Mouse (Mus musculus) liver, embryonic 15.5 days (tissue): ENCODE data around the gene Ext2. TPM values are rescaled to one million over a fixed set of nuclear protein-coding genes. Genes with fewer than 3 reads are reported as not detected.

Experiments used
- ATAC-seq: fragments of 200-750 bp; cut with Nextera tagmentation; 2 replicates; pipeline ENCODE4 v1.8.0; 2017; ENCODE audit warnings: moderate number of reproducible peaks, mild to moderate bottlenecking, moderate library complexity; ENCODE audit not compliant: insufficient read depth
- H3K27ac ChIP-seq: fragments of 300-500 bp; sonication (generic); replicated peaks from 2 replicates; pipeline ENCODE4 v1.5.1; 2015; ENCODE audit warnings: mild to moderate bottlenecking, inconsistent platforms
- H3K27me3 ChIP-seq: fragments of 300-500 bp; sonication (generic); 2 replicates; pipeline ENCODE4 v1.6.1; 2015; ENCODE audit warnings: mild to moderate bottlenecking, inconsistent platforms
- H3K36me3 ChIP-seq: fragments of 300-500 bp; sonication (generic); replicated peaks from 2 replicates; pipeline ENCODE4 v1.6.1; 2015; ENCODE audit warnings: moderate library complexity, mild to moderate bottlenecking, inconsistent platforms
- H3K4me1 ChIP-seq: fragments of 300-500 bp; sonication (generic); replicated peaks from 2 replicates; pipeline ENCODE4 v1.6.1; 2015; ENCODE audit warnings: inconsistent platforms
- H3K4me2 ChIP-seq: fragments of 300-500 bp; sonication (generic); 2 replicates; pipeline ENCODE4 v1.6.1; 2015; ENCODE audit warnings: moderate library complexity, mild to moderate bottlenecking, inconsistent platforms
- H3K4me3 ChIP-seq: fragments of 300-500 bp; sonication (generic); replicated peaks from 2 replicates; pipeline ENCODE4 v1.5.1; 2015; ENCODE audit warnings: mild to moderate bottlenecking, inconsistent platforms
- H3K9ac ChIP-seq: fragments of 300-500 bp; sonication (generic); 2 replicates; pipeline ENCODE4 v1.6.1; 2015; ENCODE audit warnings: moderate library complexity, mild to moderate bottlenecking, inconsistent platforms
- H3K9me3 ChIP-seq: fragments of 300-500 bp; sonication (generic); replicated peaks from 2 replicates; pipeline ENCODE4 v1.6.1; 2016; ENCODE audit warnings: inconsistent platforms
- WGBS: fragments of 180-500 bp; shearing (Covaris S2); methylation state at CpG from one replicate; pipeline ENCODE4 v1.1.7; 2015; ENCODE audit warnings: mixed read lengths; ENCODE audit not compliant: insufficient replicate concordance; 5-methylcytosine and 5-hydroxymethylcytosine counted together
- polyA plus RNA-seq: library from polyadenylated mRNA; unstranded; fragments of >200 nt; fragmentation: Nextera tagmentation; extraction: Ambion mirVana; gene quantifications from 2 replicates; pipeline ENCODE4 v1.2.1, GENCODE M21; 2015

Ext2 gene
- polyA plus RNA-seq, 1 experiment from 2014 or later: 27.3 TPM

DNA sequence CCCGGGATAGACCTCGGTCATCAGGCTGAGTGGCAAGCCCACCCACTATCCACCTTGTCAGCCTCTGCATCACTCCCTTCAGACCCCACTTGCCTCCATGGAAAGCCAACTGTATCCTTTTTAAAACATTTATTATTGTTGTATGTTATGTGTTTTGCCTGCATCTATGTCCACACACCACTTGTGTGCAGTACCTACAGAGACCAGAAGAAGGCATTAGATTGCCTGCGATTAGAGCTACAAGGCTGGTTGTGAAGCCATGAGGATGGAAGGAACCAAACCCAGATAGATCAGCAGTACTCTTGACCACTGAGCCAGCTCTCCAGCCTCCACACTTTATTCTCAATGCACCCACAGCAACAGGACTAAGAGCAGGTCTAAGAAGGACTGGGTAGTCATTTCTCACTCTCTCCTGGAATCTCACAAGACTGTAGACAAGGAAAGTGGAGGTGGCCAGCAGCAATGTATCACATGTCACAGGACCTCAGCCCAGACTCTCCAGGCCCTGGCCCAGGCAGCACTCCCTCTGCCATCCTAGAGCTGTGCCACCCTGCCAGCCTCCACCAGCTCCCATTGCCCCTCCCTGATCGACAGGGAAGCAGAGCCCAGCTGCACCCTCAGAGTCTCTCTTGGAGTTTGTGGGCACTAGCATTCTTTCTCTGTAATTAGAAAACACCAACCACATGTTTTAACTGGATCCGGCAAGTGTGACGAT, 15.7 kb downstream of the Ext2 start:
- no peak overlapping the region for H3K4me3 ChIP-seq
- H3K4me2 ChIP-seq: no peak overlapping the region
- 80% methylated on average over 6 of the region's 6 CpGs for WGBS
- H3K27me3 ChIP-seq: no peaks in the 10 kb centered on the region
- peaks cover 4% of the 10 kb centered on the region for H3K4me1 ChIP-seq
- H3K27ac ChIP-seq: no peak overlapping the region
- H3K9me3 ChIP-seq: no peaks in the 10 kb centered on the region
- peaks cover 49% of the 10 kb centered on the region; the same call in 1 of the 2 replicates for H3K36me3 ChIP-seq
- H3K9ac ChIP-seq: no peak overlapping the region
- ATAC-seq: no peak

DNA sequence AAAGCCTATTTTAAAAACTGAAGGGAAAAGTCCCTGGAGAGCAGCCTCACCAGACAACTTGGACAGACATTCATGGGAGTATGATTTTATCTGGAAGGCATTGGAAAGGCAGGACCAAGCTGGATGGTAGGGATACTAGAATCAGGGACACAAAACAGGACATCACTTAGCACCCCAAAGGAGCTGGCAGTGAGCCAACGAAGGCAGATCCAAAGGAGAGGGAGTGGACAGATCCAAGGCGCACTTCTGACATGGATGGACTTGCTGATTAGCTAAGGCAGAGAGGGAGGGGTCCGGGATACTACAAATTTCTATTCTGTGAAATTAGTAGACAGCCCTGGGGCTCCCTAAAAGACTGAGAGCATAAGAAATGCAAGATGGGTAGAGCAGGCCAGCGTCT, 16.8 kb downstream of the Ext2 start:
- H3K4me1 ChIP-seq: peaks cover 4% of the 10 kb centered on the region
- no peak overlapping the region for H3K4me2 ChIP-seq
- no peak for ATAC-seq
- peaks cover 48% of the 10 kb centered on the region for H3K36me3 ChIP-seq
- no peaks in the 10 kb centered on the region for H3K27me3 ChIP-seq
- H3K9me3 ChIP-seq: no peaks in the 10 kb centered on the region
- 64% methylated on average over 4 of the region's 4 CpGs for WGBS
- no peak overlapping the region for H3K27ac ChIP-seq
- no peak overlapping the region for H3K9ac ChIP-seq
- H3K4me3 ChIP-seq: no peak overlapping the region

DNA sequence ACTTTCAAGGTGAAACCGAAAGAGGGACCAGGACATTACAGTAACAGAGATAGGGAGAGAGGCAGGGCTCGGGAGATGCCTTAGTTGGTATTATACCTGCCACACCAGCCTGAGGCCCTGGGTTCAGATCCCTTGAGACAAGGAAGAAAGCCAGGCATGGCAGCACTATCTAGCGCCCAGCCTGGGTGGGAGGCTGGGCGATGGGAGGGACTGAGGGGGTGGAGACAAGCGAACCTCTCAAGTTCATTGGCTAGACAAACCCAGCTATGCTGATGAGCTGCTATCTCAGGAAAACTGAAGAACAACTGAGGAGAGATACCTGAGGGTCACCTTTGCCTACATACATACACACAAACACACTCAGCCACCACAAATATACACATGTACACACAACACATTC, 17.3 kb downstream of the Ext2 start:
- WGBS: 59% methylated on average over 5 of the region's 5 CpGs
- no peak overlapping the region for H3K4me3 ChIP-seq
- no peak overlapping the region for H3K4me2 ChIP-seq
- no peak overlapping the region for H3K27ac ChIP-seq
- 0 out of 2 replicates have a peak, but pooled peaks have one; percentile 28 for ATAC-seq
- no peaks in the 10 kb centered on the region for H3K27me3 ChIP-seq
- peaks cover 4% of the 10 kb centered on the region for H3K4me1 ChIP-seq
- H3K36me3 ChIP-seq: peaks cover 44% of the 10 kb centered on the region
- H3K9ac ChIP-seq: no peak overlapping the region
- H3K9me3 ChIP-seq: no peaks in the 10 kb centered on the region

DNA sequence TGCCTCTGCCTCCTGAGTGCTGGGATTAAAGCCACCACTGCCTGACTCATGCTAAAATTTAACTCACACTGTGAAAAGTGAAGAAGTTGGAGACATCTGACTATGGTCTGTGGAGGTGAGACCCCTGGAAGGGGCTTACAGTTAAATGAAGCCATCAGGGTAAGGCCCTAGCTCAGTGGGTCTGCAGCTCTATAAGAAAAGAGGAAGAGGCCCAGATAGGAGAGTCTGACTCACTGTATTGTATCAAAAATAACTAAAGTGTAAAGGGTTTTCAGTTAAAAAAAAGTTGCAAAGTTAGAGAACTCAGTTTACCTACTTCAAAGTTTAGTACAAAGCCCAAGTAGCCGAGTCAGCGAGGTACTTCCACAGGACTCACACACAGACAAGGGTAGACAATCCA, 19.4 kb downstream of the Ext2 start:
- Histone ChIP-seq H3K4me1 (peaks cover 4% of the 10 kb centered on the region), H3K9ac (no peak overlapping the region), H3K27ac (no peak overlapping the region), H3K9me3 (no peaks in the 10 kb centered on the region), H3K4me2 (no peak overlapping the region), H3K36me3 (peaks cover 39% of the 10 kb centered on the region), H3K4me3 (no peak overlapping the region), H3K27me3 (no peaks in the 10 kb centered on the region)
- WGBS: 58% methylated on average over 2 of the region's 2 CpGs
- ATAC-seq: no peak

DNA sequence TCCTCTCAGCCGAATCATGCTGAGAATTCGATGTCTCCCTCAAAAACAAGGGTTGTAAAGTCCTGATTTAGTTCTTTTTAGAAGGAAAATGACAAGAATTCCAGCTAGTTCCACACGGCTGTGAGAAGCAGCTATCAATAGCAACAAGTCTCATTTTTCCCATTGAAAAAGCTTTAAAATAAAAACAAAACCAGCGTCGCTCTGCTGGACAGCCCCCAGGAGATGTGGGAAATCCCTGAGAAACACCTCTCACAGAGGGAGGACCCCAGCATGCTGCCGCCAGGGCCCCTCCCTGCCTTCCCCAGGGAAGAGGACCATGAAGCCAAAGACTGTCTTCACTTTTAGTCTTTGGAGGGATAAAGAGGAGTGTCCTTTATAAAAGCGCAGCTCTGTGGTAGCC, 21.3 kb downstream of the Ext2 start:
- no peaks in the 10 kb centered on the region for H3K9me3 ChIP-seq
- no peak overlapping the region for H3K27ac ChIP-seq
- no peak overlapping the region for H3K9ac ChIP-seq
- no peak overlapping the region for H3K4me2 ChIP-seq
- no peaks in the 10 kb centered on the region for H3K27me3 ChIP-seq
- H3K4me1 ChIP-seq: peaks cover 4% of the 10 kb centered on the region
- peaks cover 41% of the 10 kb centered on the region for H3K36me3 ChIP-seq
- no peak for ATAC-seq
- H3K4me3 ChIP-seq: no peak overlapping the region
- 76% methylated on average over 7 of the region's 7 CpGs for WGBS

DNA sequence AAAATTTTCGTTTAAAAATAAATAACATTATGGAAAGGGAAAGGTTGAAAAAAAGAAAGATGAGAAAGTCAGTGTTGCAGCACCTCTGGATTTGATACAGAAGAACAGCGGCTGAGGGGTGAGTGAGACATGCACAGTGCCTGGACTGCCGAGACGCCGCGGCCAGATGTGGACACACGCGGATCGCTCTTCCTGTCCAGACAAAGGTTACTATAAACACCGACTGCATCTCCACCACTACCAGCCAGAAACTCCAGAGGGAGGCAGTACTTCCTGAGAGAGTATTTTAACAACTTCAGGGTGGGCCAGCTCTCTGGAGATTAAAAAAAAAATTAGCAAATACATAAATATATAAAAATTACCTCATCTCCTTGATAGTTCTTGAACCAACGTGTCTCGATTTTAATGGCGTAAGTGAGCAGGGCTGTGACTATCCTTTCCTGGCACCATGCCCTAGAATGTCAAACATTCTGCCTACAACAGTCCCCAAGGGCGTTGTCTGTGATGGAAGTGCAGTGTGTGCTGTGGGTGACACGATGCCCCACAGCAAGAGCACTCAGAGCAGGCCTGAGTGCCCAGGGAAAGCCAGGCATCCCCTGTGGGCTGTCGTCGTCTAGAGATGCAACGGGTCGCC, 25.1 kb downstream of the Ext2 start:
- Histone ChIP-seq H3K4me1 (0 out of 2 replicates have a peak, but pooled peaks cover 2% of the 10 kb centered on the region), H3K9ac (no peak overlapping the region), H3K4me3 (no peak overlapping the region), H3K4me2 (no peak overlapping the region), H3K27me3 (no peaks in the 10 kb centered on the region), H3K27ac (no peak overlapping the region), H3K36me3 (peaks cover 34% of the 10 kb centered on the region), H3K9me3 (no peaks in the 10 kb centered on the region)
- ATAC-seq: no peak
- 80% methylated on average over 19 of the region's 19 CpGs for WGBS

DNA sequence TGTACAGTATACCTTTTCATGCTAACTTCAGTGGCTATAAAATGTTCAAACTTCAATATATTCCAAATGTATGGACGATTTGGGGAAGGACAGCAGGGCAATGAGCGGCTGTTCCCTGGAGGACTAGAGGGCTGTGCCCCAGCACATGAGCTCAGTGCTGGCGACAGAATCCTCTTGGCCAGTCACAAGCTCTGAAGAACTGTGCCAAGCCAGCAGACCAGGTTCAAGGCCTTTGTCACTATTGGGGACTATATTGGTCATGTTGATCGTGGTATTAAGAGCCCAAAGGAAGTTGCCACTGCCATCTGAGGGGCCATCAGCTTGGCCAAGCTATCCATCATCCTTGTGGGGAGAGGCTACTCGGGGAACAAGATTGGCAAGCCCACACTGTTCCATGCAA, 28.0 kb downstream of the Ext2 start:
- peaks cover 21% of the 10 kb centered on the region for H3K36me3 ChIP-seq
- no peak overlapping the region for H3K9ac ChIP-seq
- H3K4me1 ChIP-seq: 0 out of 2 replicates have a peak, but pooled peaks cover 7% of the 10 kb centered on the region
- H3K9me3 ChIP-seq: no peaks in the 10 kb centered on the region
- no peak overlapping the region for H3K4me2 ChIP-seq
- no peaks in the 10 kb centered on the region for H3K27me3 ChIP-seq
- WGBS: 63% methylated on average over 5 of the region's 5 CpGs
- H3K4me3 ChIP-seq: no peak overlapping the region
- no peak for ATAC-seq
- no peak overlapping the region for H3K27ac ChIP-seq

DNA sequence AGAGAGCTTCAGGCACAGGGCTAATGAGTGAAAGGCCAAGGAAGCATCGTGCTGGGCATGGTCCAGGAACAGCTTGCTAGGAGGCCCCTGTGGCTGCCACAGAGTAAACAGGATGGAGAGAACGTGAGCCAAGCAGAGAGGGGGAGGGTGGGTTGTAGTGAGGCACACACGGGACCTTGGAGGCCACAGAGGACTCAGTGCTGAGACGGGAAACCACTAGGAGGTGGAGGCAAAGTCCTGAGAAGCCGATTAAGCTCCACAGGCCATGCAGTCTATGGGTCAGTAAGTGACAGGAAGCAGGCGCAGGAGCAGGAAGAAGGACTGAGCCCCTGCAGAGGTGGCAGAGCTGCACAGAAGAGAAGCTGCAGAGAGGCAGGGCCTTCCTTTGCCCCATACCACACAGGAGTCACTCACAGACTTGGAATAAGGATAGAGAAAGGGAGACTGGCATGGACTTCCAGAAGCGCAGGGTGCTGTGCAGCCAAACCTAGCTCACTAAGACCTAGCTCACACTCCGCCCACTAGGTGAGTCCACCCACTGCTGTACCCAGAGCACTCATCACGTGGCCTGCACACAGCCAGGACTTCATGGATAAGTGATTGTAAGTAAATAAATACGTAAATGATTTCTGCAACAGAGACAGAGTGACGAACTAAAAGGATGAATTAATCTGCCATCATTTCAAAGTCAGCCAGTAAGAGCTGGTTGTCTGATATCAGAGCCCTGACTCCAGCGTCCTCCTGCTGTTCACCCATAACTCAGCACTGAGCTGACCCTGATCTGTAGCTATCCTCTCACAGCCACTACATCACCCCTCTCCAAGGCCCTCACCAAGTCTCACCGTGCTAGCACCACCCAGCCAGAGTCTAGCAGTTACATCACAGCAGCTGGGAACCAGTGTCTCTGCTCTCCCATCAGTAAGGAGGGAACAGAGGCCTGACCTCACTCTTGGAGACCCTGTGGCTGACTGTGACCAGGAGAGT, 30.6 kb downstream of the Ext2 start:
- Histone ChIP-seq H3K27me3 (no peaks in the 10 kb centered on the region), H3K4me1 (0 out of 2 replicates have a peak, but pooled peaks cover 7% of the 10 kb centered on the region), H3K36me3 (peaks cover 17% of the 10 kb centered on the region; the same call in 1 of the 2 replicates), H3K4me3 (no peak overlapping the region), H3K9ac (no peak overlapping the region), H3K9me3 (no peaks in the 10 kb centered on the region), H3K27ac (no peak overlapping the region), H3K4me2 (no peak overlapping the region)
- peak; percentile 78 for ATAC-seq
- 43% methylated on average over 13 of the region's 13 CpGs for WGBS

DNA sequence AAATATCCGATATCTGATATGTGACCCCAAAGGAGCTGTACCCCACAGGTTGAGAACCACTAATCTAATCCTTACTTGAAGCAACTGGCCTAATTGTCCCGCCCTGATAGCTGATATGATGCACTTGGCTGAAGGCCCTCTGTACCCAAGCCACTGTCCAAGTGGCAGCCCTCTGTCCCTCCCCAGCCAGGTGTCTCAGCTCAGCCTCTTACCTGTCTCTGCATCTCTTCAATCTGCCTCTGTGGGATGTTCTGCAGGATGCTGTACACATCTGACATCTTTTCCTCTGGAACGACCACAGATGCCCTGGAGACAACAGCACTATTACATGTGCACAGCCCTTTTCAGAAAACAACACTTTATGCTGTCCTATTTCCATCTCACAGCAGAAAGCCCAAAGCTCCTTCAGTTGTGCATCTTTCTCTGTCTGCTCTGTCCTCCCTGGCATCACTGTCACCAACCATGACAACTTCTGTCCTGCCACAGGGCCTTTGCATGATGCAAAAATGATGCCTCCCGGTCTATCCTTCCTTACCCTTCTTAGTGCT, 31.5 kb downstream of the Ext2 start:
- WGBS: 70% methylated on average over 4 of the region's 4 CpGs
- no peak overlapping the region for H3K4me2 ChIP-seq
- 0 out of 2 replicates have a peak, but pooled peaks cover 7% of the 10 kb centered on the region for H3K4me1 ChIP-seq
- H3K27ac ChIP-seq: no peak overlapping the region
- ATAC-seq: no peak
- H3K9me3 ChIP-seq: no peaks in the 10 kb centered on the region
- no peak overlapping the region for H3K9ac ChIP-seq
- no peaks in the 10 kb centered on the region for H3K27me3 ChIP-seq
- H3K4me3 ChIP-seq: no peak overlapping the region
- peaks cover 14% of the 10 kb centered on the region; the same call in 1 of the 2 replicates for H3K36me3 ChIP-seq

DNA sequence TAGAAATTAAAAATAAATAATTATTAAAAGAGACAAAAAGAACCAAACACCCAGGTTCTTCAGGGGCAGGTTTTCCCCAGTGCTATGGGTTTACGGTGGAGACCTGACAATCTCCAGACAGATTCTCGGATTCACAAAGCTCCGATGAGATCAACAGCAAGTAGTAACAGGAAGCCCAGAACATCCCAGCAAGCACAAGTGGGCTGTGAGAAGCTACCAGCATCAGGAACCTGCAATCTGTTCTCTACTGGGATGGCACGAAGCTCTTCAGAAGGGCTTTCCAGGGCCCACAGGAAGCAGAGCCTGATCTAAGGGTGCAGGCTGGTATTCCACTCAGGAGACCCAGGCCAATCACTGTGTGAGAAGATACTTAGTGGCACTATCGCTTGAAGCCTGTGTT, 33.8 kb downstream of the Ext2 start:
- ATAC-seq: no peak
- Histone ChIP-seq H3K27me3 (no peaks in the 10 kb centered on the region), H3K27ac (no peak overlapping the region), H3K4me1 (0 out of 2 replicates have a peak, but pooled peaks cover 7% of the 10 kb centered on the region), H3K36me3 (0 out of 2 replicates have a peak, but pooled peaks cover 4% of the 10 kb centered on the region), H3K4me2 (no peak overlapping the region), H3K9me3 (no peaks in the 10 kb centered on the region), H3K9ac (no peak overlapping the region), H3K4me3 (no peak overlapping the region)
- WGBS: 74% methylated on average over 5 of the region's 5 CpGs
